Mouse (Mus musculus) ES-Bruce4 (cell line): ENCODE measurements around the gene Dguok. TPM values are rescaled to one million over a fixed set of nuclear protein-coding genes. Genes with fewer than 3 reads are reported as not detected.

Experiments
- H3K27ac ChIP-seq: 2 replicates; pipeline ENCODE4 v1.5.1; 2012; ENCODE audit warnings: low read length, inconsistent platforms; ENCODE audit not compliant: insufficient read depth
- H3K27me3 ChIP-seq: 2 replicates; pipeline ENCODE4 v1.6.1; 2012; ENCODE audit warnings: mild to moderate bottlenecking, low read length, inconsistent platforms; ENCODE audit not compliant: control insufficient read depth, poor library complexity, insufficient read depth, severe bottlenecking
- H3K36me3 ChIP-seq: 2 replicates; pipeline ENCODE4 v1.6.1; 2012; ENCODE audit warnings: inconsistent platforms, mild to moderate bottlenecking, low read length, moderate library complexity; ENCODE audit not compliant: control insufficient read depth, poor library complexity, insufficient read depth, severe bottlenecking
- H3K4me1 ChIP-seq: one replicate; pipeline ENCODE4 v1.8.1; 2011; ENCODE audit warnings: low read length; ENCODE audit not compliant: control insufficient read depth, insufficient read depth
- H3K4me3 ChIP-seq: 2 replicates; pipeline ENCODE4 v1.5.1; 2011; ENCODE audit warnings: low read depth, mild to moderate bottlenecking, low read length
- H3K9ac ChIP-seq: 2 replicates; pipeline ENCODE4 v1.6.1; 2012; ENCODE audit warnings: low read depth, mild to moderate bottlenecking, inconsistent platforms; ENCODE audit not compliant: poor library complexity, severe bottlenecking
- H3K9me3 ChIP-seq: replicated peaks from 2 replicates; pipeline ENCODE4 v1.6.1; 2012; ENCODE audit warnings: mild to moderate bottlenecking, low read length, inconsistent platforms; ENCODE audit not compliant: control insufficient read depth, poor library complexity, insufficient read depth, severe bottlenecking
- CTCF ChIP-seq: IDR thresholded peaks from one replicate; pipeline ENCODE4 v1.8.1; 2011; ENCODE audit warnings: low read depth, low read length
- EP300 ChIP-seq: IDR thresholded peaks from 2 replicates; pipeline ENCODE4 v1.6.1; 2011; ENCODE audit warnings: low read depth, low read length; ENCODE audit not compliant: insufficient read depth
- POLR2A ChIP-seq: IDR thresholded peaks from one replicate; pipeline ENCODE4 v1.8.1; 2011; ENCODE audit warnings: low read length; ENCODE audit not compliant: insufficient read depth
- polyA plus RNA-seq: library from polyadenylated mRNA; stranded (reverse); fragments of >200 nt; gene quantifications from 2 replicates; pipeline ENCODE4 v1.2.4, GENCODE M21; 2011; ENCODE audit warnings: low read depth; ENCODE audit not compliant: missing spikeins, insufficient read depth, insufficient read length

Gene Dguok
- polyA plus RNA-seq, 1 experiment: 48.0 TPM

DNA sequence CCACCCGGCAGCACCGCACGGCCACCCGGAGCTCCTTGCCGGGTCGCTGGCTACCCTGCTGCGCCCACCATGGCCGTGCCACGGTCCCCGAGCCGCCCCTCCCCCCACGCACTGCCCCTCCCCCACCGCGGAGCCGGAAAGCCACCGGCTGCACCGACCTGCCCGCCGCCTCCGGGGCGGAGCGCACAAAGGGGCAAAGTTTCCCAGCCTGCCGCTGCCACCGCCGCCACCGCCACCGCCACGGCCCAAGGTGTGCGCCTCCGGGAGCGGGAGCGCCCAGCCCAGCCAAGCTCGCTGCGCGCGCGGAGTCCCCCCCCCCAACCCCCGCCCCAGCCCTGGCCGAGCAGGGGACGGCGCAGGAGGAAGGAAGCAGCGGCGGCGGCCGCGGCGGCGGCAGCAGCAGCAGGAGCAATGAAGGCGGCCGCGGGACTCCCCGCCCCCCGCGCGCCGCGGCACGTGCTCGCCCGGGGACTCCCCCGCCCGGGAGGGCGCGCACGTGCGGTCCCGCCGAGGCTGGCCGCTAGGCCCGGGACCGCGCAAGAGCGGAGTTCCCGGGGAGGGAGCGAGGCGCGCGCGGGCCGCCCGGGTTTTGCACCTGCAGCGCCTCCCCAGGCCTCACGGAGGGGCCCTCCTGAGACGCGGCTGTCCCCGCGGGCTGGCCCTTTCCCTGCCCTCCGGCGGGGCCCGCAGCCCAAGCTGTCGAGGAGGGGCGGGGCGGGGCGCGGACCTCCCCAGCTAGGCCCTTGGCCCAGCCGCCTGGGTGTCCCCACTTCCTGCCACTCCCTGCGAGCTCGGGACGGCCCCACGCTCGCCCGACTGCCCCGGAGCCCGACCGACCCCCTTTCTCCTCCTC lies 50.4 kb downstream of the Dguok start:
- no peaks in the 10 kb centered on the region for H3K36me3 ChIP-seq

DNA sequence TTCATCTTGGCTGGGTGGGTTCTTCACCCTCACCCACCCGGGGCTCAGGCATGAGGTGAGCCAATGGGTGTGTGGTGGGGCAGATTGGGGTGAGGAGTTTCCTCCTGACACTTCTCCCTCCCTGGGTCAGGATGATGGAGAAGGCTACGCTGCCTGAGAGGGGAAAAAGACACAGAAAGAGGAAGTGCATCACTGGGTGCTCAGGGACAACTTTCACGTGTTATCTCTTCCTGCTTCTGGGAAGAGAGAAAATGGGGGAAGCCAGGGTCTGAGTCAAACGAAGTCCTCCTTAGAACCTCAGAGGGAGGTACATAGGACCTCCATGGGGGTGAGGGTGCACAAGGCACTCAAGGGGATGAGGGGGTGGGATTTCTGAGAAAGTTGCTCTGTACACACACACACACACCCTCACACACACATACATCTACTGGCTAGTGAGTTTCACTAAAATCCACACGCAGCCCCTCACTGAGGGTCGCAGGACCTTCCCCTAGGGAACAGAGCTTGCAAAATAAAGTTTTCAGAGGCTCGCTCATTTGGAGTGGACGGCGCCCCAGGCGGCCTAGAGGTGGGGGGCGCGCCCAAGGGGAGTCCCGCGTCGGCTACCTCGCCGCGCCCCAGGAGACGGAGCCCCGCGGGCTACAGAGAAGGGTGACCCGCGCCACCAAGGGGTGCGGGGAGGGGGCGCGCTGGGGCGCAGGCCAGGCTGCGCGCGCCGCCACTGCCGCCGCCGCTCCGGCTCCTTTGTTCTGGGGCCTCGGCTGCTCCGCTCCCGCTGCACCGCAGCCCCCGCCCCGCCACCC lies 51.2 kb downstream of the Dguok start:
- H3K9ac ChIP-seq: peak overlapping the region; percentile 97
- H3K4me1 ChIP-seq: peaks cover 2% of the 10 kb centered on the region
- TF ChIP-seq CTCF: no peak
- no peak overlapping the region for H3K27ac ChIP-seq
- no peaks in the 10 kb centered on the region for H3K36me3 ChIP-seq
- no peaks in the 10 kb centered on the region for H3K9me3 ChIP-seq
- H3K27me3 ChIP-seq: no peaks in the 10 kb centered on the region
- H3K4me3 ChIP-seq: peak overlapping the region; percentile 82

More for the DNA sequence above, 50.4 kb downstream of the Dguok start:
- Histone ChIP-seq H3K4me1 (peaks cover 2% of the 10 kb centered on the region), H3K27ac (no peak overlapping the region), H3K9me3 (no peaks in the 10 kb centered on the region), H3K27me3 (no peaks in the 10 kb centered on the region), H3K9ac (peak overlapping the region; percentile 97), H3K4me3 (peak overlapping the region; percentile 82)
- TF ChIP-seq CTCF: no peak
- TF ChIP-seq EP300: no peak
- no peak for TF ChIP-seq POLR2A

DNA sequence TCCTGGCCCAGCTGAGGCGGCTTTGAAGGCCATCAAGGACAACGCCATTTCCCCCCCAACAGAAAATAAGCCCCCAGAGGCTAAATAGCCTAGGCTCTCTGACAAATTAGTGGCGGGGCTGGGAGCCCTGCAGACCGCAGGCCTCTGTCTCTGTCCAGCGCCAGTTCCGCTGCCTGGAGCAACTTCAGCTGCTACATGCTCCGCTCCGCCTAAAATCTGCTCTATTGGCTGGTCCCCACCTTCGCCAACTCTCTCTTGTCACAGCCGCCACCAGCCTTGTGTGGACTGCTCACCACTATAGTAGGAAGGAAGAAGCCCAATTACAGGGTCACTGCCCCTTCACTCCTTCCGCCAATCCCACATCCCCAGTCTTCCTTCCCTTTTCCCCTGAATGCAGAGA lies 53.1 kb downstream of the Dguok start:
- no peaks in the 10 kb centered on the region for H3K27me3 ChIP-seq
- H3K4me3 ChIP-seq: no peak overlapping the region
- H3K36me3 ChIP-seq: no peaks in the 10 kb centered on the region
- no peak overlapping the region for H3K27ac ChIP-seq
- H3K9me3 ChIP-seq: no peaks in the 10 kb centered on the region
- no peak overlapping the region for H3K9ac ChIP-seq
- TF ChIP-seq POLR2A (no peak), CTCF (no peak), EP300 (no peak)
- H3K4me1 ChIP-seq: peaks cover 2% of the 10 kb centered on the region

DNA sequence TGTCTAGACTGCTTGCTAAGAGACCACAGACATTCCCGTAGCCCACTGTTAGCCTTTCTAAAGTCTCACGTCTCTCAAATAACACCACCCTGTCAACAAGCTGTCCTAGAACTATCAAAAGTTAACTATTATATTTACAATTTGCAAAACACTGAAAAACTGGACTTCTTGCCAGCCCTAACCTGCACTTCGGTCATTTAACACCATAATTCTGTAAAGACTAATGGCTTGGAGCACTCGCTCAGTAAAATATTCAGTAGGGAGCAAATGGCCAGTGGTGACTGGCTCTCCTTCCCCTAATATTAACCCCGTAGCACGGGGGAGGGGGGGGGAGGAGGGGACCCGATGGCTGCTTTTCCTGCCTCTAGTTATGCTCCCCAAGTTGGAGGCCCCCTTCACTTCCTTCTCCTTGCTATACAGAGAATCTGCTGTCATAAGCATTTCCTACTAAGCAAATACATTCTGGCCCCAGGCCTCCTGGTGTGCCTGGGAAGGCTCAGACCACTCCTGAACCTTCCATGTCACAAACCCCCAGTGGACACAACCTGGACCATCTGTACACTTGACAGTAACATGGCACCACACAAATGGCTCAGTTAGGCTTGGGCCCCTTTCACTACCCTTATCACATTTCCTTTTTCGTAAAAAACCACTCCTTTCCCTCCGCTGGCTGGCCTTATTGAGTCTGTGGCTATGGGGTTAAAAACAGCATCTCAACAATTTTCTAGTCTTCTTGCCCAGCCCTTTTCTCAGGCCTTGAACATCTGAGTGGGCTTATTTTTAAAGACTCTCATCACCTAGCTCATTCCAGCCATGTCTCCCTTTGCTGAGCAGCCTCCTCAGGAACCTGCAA lies 56.1 kb downstream of the Dguok start:
- H3K27ac ChIP-seq: no peak overlapping the region

DNA sequence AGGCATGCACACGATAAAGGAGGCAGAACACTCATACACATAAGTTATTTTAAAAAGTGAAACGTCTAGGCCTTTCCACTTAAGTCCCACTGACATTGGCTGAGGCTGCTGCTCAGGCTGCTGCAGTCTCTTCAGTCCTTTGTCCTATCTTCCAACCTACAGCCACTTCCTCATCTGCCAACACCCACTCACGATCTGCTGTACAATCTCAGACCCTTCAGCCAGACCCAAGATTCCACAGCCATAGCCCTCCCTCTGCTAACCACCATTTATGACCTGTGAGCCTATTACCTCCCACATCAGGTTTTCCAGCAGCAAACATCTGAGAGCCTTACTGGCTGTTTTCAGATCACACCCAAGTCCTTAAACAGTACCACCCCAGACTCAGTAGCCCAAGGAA lies 57.3 kb downstream of the Dguok start:
- Histone ChIP-seq H3K36me3 (no peaks in the 10 kb centered on the region), H3K4me3 (no peak overlapping the region), H3K9ac (no peak overlapping the region), H3K27ac (no peak overlapping the region), H3K27me3 (no peaks in the 10 kb centered on the region), H3K4me1 (no peaks in the 10 kb centered on the region), H3K9me3 (no peaks in the 10 kb centered on the region)
- TF ChIP-seq CTCF (no peak), POLR2A (no peak), EP300 (no peak)

More for the DNA sequence above, 56.1 kb downstream of the Dguok start:
- TF ChIP-seq EP300 (no peak), CTCF (no peak)
- Histone ChIP-seq H3K36me3 (no peaks in the 10 kb centered on the region), H3K9ac (no peak overlapping the region), H3K4me1 (no peaks in the 10 kb centered on the region), H3K4me3 (no peak overlapping the region), H3K9me3 (no peaks in the 10 kb centered on the region), H3K27me3 (no peaks in the 10 kb centered on the region)
